Mouse (Mus musculus): ENCODE data around the gene 3110082I17Rik.
"Not testable (repeated sequence)": the region's sequence is repeated elsewhere in the genome, so short reads cannot be mapped to it uniquely, and the experiment has no call there.

The 3110082I17Rik gene

DNA sequence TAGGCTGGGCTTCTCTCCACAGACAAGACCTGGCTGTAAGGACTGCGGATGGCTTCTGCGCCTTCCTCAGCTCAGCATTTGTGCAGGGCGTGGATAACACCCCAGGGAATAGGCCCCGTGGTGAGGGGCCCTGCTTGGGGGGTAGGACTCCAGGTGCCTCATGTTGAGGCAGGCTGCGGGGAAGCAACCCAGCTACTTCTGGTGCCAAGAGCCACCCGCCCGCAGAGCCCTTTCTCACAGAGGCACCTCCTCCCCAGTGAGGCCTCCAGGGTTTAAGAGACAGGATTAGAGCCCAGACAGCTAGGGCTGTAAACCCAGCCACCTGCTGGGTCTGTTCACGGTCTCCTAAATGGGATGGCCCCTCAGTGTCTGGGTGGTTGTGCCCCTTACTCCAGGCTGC is 108.7 kb downstream of the 3110082I17Rik start:
- DNase-seq (ENCODE audit: low spot score): no peak

DNA sequence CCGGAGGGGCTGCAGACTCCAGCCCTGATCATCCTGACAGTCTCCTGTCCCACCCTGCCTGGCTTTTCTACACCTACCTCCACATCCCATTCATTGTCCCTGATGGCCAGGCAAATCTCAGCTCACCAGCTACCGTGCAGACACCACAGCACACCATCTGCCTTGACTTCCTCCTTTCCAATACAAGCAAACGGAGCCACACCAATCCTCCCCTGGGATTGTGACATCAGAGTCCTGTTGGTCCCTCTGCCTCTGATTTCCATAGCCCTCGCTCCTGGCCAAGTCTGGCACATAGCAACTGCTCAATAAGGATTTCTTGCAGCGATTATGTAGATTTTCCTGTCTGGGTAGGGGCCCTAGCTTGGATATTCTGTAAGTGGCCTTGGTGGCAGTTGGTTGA is 109.2 kb downstream of the 3110082I17Rik start, which contains the start of gene Cox19:
Cox19 (minus strand) TSS at position 285 of the 400 bp plus-strand sequence.
- no peak for DNase-seq (ENCODE audit: low spot score)

DNA sequence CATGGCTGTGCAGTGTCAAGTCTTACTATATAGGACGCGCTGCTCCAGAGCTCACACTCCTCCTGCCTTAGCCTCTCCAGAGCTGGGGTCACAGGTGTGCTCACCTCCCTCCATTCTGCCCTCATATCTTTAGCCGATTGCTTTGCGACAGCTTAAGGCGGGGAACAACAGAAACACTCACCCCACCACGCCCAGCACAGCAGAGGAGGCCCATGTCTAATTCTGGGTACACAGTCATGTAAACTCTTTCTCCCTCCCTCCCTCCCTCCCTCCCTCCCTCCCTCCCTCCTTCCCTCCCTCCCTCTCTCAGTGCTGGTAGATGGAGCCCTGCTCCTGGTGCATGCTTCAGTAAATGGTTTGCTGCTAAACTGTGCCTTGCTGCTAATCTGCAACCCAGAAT is 110.6 kb downstream of the 3110082I17Rik start:
- no peak for DNase-seq (ENCODE audit: low spot score)

DNA sequence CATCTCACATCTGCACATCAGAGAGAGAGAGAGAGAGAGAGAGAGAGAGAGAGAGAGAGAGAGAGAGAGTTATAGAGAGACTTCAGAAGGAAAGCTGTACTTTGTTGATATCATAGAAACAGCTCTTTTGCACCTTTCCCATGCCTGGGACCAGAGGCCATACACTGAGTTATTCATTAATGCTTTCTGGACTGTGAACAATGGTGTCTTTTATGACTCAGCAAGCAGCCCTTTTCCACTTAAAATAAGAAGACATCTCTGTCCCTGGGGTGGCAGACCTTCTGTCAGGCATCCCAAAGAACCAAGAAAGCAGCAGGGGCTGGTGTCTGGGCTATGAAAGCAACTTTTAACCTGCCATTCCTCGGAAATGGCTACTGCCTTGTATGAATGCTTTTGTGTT is 113.1 kb downstream of the 3110082I17Rik start:
- no peak for DNase-seq (ENCODE audit: low spot score)

DNA sequence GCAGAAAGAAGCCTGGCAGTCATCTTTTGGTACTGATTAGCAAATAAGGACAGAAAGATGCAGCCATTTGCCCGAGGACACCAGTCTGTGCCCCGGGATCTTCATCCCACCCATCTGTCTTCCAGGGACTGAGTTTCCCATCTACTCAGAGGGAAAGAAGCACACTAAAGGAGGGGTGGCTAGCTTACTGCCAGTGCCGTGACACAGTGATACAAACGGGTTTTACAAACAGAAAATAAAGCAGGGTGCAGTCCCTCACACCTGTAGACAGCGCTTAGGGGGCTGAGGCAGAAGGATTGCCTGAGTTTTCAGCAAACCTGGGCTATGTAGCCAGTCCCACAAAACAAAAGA is 115.0 kb downstream of the 3110082I17Rik start:
- no peak for DNase-seq (ENCODE audit: low spot score)

DNA sequence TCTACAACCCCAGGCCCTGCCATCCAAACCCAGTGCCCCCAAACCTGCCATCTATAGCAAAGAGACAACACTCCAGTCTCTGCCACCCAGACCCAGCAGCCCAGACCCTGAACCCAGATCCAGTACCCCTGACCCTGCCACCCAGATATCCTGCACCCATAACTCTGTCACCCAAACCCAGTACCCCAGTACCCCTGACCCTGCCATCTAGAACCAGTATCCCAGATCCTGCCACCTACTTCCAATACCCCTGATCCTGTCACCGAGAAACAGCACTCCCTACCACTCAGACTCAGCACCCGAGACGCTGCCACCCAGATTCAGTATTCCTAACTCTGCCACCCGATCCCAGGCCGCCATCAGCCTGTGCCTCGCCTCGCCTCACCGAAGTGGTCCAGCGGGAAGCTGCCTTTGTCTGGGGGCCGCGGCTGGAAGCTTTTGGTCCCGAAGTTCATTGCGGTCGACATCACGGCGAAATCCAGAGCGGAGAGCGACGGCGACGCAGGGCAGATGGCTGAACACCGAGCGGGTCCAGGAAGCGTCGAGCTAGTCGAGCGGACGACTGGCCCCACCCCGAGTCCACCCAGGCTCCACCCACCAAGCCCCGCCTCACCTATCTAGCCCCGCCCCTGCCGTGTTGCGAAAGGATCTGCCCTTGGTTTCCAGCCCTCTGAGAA is 115.5 kb downstream of the 3110082I17Rik start:
- peak; percentile 94 for DNase-seq (ENCODE audit: low spot score)

DNA sequence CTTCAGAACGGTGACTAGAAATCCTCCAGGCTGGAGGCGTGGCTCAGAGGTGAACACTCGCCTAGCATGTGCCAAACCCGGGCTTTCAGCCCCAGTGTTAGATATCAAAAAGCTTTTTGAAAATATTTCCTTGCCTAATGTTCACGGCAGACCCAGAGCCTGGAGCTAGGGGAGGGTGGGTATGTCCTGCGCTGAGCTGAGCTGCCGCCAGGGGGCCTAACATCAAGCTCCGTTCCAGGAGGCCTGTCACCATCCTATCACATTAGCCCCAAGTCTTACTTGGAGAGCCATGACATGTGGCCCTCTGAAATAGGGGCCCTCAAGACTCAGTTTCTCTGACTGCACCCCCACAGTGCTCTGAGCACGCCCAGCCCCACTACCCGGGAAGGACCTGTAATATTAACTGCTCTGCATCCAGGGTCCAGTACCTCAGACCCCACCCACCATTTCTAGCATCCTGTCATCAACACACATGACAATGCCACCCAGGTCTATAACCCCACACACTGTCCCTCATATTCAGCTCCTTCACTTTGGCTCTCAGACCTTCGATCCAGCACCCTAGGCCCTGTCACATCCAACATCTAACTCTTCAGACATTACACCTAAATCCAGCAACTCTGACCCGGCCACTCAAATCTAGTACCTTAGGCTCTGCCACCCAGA is 116.2 kb downstream of the 3110082I17Rik start:
- DNase-seq (ENCODE audit: low spot score): peak; percentile 82

DNA sequence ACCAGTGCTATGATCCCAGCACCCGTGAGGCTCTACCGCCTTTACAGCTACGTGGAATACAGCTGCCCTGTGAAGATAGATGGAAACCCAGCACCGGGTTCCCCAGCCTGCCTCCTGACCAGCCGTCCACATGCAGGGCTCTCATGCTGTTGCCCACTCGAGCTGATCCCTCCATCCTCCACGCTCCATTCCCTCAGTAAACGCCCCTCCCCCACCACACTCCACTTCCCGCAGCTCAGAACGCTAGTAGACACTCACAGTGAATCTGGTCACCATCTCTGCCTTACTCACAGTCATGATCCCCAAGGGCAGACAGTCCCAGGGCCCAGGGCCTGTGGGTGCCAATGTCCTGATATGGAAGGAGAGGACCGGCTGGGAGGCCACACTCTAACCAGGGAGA is 121.4 kb downstream of the 3110082I17Rik start:
- DNase-seq (ENCODE audit: low spot score): no peak

DNA sequence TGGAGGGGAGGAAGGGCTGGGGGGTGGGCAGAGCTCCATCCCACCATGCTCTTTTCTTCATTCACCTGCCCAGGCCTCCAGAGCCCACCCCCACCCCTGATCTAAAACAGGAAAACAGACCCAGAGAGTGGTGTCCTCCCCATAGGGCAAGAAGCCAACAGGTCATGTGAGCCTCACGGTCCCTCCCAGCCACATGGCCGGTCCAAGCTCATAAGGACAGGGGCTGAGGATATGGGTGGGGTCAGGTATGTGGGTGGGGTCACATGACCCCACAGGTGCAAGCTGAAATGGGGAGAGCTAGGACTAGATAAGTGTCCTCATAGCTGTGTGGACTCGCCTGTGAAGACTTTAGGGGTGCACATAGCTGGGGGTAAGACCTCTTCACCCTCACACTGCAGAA is 121.9 kb downstream of the 3110082I17Rik start:
- no peak for DNase-seq (ENCODE audit: low spot score)

DNA sequence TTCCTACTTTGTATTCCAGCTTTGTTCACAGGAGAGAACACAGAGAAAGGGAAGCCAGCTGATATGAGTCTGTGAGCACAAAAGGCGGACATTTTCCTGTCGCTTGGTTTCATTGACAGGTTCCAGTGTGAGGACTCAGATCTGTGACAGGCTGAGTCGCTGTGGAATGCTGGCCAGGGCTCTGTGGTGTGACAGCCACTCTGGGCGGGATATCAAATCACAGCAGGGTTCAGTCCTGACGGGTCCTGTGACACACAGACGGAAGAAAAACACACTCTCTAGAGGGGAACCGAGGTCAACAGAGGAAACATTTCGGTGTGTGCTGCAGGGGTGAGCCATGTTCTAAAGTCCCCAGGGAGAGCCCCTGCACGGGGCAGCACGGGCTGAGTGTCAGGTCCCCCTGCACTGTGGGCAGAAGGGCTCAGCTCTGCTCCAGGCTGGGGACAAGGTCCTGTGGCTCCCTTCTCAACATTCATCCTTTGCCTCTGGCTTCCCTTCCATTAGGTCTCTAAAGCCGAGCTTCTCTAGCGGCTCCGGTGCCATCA is 122.4 kb downstream of the 3110082I17Rik start:
- no peak for DNase-seq (ENCODE audit: low spot score)

DNA sequence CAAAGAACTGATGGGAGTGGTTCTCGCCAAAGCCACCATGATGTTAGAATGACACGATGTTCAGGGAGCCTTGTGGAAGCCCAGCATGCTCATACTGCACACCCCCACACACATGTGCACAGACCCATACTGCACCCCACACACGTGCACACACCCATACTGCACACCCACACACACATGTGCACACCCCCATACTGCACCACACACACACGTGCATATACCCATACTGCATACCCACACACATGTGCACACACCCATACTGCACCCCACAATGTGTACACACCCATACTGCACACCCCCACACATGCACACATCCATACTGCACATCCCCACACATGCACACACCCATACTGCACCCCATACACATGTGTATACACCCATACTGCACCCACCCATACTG is 124.7 kb downstream of the 3110082I17Rik start:
- no peak for DNase-seq (ENCODE audit: low spot score)

DNA sequence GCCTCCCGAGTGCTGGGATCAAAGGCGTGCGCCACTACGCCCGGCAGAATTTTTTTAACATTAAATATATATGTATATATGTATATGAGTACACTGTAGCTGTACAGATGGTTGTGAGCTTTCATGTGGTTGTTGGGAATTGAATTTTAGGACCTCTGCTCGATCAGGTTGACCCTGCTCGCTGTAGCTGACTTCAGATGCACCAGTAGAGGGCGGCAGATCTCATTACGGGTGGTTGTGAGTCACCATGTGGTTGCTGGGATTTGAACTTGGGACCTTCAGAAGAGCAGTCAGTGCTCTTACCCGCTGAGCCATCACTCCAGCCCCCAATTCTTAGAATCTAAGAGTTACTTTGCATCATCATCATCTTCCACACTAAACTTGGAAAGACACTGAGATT is 125.9 kb downstream of the 3110082I17Rik start:
- not testable (repeated sequence) for DNase-seq (ENCODE audit: low spot score)

DNA sequence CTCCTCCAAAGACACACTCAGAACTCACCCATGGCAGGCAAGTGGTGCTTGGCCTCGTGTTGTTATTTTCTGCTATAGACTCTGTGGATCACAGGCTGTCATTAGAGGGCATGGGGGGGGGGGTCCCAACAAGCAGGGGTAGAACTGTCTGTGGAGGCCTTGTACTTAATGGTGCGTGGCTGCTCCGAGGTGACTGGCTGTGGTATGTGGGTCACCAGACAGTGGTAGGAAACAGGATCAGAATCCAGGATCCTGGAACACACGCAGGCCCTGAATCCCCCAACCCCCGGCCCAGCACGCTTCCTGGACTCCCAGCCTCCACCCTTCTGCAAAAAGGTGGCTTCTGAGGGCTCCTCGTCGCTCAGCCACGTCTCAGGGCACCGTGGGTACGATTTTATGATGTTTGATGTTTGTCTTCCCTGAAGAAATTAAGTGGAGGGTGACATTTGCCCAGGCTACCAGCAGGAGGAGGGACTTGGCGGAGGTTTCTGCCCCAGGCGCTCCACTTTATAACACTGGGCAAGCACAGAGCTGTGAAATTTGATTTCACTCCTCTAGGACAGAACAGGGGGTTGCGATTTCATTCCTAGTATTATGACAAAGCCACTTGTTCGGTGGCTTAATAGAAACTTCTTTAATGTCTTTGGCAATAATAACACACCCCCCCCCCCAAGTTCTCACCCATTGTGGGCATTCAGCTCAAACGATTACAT is 126.9 kb downstream of the 3110082I17Rik start:
- no peak for DNase-seq (ENCODE audit: low spot score)

DNA sequence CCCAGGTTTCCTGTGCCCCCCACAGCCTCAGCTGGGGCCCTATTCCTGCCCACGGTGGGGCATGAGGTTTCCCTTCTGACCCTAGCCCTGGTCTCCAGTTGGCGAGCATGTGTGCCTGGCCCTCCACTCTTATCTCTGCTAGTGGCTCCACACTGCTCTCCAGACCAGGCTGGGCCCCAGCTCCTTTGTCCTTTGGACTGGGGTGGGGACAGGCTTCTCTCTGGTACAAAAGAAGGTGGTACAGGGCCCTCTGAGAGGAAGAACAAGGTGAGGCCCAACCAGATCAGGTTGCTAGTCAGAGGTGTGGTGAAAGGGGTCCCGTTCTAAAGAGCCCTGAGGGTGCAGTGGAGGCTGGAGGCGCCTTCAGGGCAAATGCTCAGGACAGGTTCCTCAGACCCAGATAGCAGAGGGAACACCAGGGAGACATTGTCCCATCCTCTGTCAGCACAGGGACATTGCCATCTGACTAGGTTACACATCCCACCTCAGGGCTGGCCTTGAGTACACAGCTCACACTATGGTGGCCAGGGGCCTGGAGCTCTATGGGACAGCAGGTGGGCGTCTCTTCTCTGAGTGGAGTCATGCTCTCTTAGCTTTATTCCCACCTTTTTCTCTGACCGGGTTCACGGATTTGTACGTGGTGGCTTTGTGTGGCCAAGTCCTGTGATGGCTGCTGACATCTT is 127.6 kb downstream of the 3110082I17Rik start:
- no peak for DNase-seq (ENCODE audit: low spot score)

DNA sequence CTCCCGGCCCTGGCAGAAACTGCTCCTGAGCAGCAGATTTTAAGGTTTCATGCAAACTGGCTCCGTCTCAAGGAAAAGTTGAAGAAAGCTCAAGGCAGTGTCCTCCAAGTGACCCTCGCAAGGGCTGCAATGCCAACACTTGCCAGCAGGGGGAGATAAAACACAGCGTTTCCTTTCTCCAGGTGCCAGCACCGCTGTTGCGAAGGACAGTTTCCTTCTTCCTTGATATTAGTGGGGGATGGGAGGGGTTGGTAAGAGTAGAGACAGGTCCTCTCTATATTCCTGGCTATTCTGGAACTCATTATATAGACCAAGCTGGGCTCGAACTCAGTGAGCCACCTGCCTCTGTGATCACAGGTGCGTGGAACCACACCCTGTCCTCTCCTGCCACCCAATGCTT is 128.6 kb downstream of the 3110082I17Rik start:
- peak; percentile 81 for DNase-seq (ENCODE audit: low spot score)

DNA sequence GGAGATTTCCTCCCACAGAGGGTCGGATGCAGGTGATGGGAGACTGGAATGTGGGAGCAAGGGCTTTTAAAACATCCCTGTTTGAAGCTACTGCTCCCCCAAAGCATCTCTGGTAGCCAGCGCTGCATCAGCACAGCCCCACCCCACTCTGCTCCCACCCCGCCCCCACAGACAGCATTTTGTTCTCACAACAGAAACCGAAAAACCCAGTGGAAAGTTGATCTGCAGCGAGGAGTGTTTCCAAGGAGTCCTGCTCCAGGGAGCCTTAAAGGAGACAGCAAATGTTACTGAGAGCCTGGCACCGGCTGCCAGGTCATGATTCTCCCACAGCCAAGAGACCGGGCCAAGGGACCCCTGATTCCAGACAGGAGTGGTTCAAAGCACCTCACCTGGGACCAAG is 129.6 kb downstream of the 3110082I17Rik start:
- no peak for DNase-seq (ENCODE audit: low spot score)

DNA sequence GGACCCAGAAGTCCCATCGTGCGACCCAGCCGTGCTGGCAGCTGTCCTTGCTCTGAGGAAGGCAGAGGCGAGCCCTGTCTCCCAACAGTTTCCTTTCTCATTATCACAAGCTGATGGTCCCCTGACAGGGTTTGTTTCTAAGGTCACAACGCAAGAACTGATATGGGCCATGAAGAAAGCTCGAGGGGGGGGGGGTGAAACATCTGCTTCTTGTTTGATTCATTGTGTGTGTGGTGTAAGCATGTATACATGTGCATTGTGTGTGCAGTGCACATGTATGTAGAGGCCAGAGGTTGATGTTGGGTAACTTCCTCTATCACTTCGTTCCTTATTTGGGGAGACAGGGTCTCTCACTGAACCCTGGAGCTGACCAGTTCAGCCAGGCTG is 132.7 kb downstream of the 3110082I17Rik start:
- DNase-seq (ENCODE audit: low spot score): no peak

DNA sequence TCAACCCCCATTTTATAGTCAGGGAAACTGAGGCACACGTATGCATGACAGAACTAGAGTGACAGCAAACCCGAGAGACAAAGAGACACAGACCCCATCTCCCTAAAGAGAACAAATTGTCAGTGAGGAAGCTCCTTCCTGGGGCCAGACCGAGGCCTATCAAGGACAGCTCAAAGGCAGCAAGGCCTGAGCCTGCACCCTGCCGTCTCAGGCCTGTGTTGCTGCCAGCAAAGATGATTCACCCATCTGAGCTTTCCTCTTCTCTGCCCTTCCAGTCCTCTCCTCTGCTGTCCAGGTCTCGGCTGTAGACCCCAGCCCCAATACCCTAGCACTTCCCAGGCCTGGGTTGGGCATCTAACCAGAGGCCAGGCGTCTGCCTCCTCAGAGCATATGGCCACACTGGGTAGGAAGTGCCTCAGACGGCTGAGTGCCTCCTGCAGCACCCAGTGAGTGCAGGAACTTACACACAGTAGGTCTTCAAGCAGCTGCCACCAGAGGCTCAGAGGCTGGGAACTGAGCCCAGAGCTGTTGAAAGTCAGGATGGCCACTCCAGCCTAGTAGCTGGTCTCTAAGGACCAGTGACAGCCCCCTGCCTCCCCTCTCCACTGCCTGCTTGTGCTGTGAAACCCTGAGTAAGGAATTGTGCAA is 133.2 kb downstream of the 3110082I17Rik start:
- DNase-seq (ENCODE audit: low spot score): no peak

DNA sequence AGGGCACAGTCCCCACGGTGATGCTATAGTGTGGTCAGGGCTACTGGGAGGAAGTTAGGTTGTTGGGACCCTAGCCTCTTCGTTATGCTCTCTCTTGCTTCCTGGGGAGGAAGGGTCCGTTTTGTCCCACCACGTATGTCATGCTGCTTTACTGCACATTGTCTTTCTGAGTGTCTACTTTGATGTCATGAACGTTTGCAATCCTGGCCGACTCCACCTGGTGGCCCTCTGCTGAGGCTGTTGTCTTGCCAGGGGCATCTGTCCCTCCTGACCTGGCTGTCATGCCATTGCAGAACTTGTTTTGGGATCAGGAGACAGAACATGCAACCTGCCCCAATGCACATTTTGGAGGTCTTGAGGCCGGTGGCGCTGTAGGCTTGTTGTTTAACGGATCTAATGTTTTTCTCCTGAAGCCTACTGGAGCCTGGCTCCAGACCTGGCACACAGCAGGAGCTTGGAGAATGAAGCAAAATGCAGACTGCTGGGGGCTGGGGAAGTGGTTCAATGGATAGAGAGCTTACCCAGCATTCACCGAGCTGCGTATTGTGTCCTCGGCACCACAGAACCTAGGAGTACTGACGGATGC is 134.1 kb downstream of the 3110082I17Rik start:
- DNase-seq (ENCODE audit: low spot score): no peak

DNA sequence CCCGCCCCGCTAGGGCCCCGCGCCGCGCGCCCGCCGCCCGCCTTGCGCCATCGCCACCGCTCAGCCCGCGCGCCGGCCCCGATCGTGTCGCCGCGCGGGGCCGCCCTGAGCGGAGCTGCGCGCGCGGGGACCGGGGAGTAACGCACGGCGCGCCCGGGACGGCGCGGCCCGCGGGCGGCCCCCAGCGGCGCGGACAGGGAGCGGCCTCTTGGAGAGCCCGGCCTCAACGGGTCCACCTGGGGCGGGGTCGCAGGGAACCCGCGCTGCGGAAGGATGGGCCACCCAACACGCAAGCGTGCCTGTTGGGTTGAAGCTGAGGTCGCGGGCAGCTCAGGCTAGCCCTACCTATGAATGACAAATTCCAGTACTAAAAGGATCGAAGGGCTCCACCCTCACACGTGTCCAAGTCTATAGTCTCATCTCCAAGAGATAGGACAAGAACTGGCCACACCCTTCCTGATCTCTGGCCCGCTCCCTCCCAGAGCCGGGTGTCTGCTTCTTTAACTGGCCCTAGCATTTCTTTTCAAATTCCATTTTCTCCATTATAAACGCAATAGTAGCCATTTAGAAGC is 134.8 kb downstream of the 3110082I17Rik start, which contains the start of gene Adap1:
Adap1 (minus strand) TSS at position 228 of the 572 bp plus-strand sequence.
- peak; percentile 71 for DNase-seq (ENCODE audit: low spot score)
